In the genomic region with DNA sequence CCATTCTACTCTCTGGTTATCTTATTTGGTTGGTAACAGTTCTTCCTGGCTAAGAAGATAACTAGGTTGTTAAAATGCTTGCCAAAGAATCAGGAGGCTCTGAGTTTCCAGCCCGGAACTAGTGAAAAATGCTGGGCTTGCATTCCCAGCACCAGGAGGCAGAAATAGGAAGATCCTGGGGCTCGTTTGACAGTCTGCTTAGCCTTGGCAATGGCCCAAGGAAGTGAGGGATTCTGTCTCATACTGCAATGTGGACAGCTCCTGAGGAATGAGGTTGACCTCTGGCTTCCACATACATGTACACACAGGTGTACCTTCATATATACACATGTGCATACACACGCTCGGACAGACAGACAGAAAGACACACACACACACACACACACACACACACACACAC, we compare ENCODE assay signal across 10 mouse cellular contexts.
A peak's percentile ranks its signal among the peaks of the same experiment; 100 is the strongest.
DNase-seq lines count a peak whose midpoint lies in the region; ATAC-seq lines count a peak whose summit lies in the region.
"Had no signal": no experiment of that assay in that cellular context is flagged by ENCODE, and none has a peak within 500 bp of the region (broad histone marks: within the 10 kb centered on the region; RNA-seq: fewer than 3 reads in every experiment).

No protein-coding gene starts in this region.

- 68% methylated on average over 4 of the region's 4 CpGs for WGBS in embryonic facial prominence, embryonic 14.5 days
- 79% methylated on average over 4 of the region's 4 CpGs for WGBS in embryonic facial prominence, embryonic 10.5 days

- ATAC-seq in embryonic facial prominence, embryonic 14.5 days (ENCODE audit: low read depth): no peak
- no peak for ATAC-seq in inflammation-experienced regulatory T-cells, adult 6 months

- H3K4me2 ChIP-seq in embryonic facial prominence, embryonic 14.5 days (ENCODE audit: low read depth, low read length): no peak overlapping the region
- H3K4me2 ChIP-seq: hindbrain, embryonic 13.5 days had no signal

- no peak overlapping the region for H3K4me3 ChIP-seq in embryonic facial prominence, embryonic 14.5 days (ENCODE audit: low read depth, low read length)
- H3K4me3 ChIP-seq in embryonic facial prominence, embryonic 10.5 days: no peak overlapping the region
- H3K4me3 ChIP-seq: heart, adult 2 months; hindbrain, embryonic 13.5 days had no signal

- no peaks in the 10 kb centered on the region for H3K9me3 ChIP-seq in embryonic facial prominence, embryonic 14.5 days (ENCODE audit: control insufficient read depth, low read length)
- no peaks in the 10 kb centered on the region for H3K9me3 ChIP-seq in embryonic facial prominence, embryonic 10.5 days
- H3K9me3 ChIP-seq: hindbrain, embryonic 13.5 days had no signal

- no peaks in the 10 kb centered on the region for H3K27me3 ChIP-seq in embryonic facial prominence, embryonic 14.5 days (replicated peaks; ENCODE audit: control insufficient read depth, insufficient read depth, low read length)
- no peaks in the 10 kb centered on the region for H3K27me3 ChIP-seq in embryonic facial prominence, embryonic 10.5 days (replicated peaks; ENCODE audit: low read depth, poor library complexity, severe bottlenecking)
- H3K27me3 ChIP-seq: hindbrain, embryonic 13.5 days had no signal

- H3K4me1 ChIP-seq in embryonic facial prominence, embryonic 14.5 days (ENCODE audit: control insufficient read depth, insufficient read depth, low read length): peaks cover 8% of the 10 kb centered on the region
- H3K4me1 ChIP-seq in embryonic facial prominence, embryonic 10.5 days: peaks cover 5% of the 10 kb centered on the region; the same call in 1 of the 2 replicates

- intact Hi-C loops in left cerebral cortex, postnatal 4 days (cut with DNase I): no loop called here
- intact Hi-C loops in left cerebral cortex, postnatal 36 days (cut with DNase I): no loop called here

- no peak overlapping the region for H3K27ac ChIP-seq in embryonic facial prominence, embryonic 14.5 days (replicated peaks; ENCODE audit: low read depth, low read length)
- no peak overlapping the region for H3K27ac ChIP-seq in embryonic facial prominence, embryonic 10.5 days (replicated peaks)
- H3K27ac ChIP-seq: heart, adult 2 months; hindbrain, embryonic 13.5 days had no signal

- H3K36me3 ChIP-seq in embryonic facial prominence, embryonic 14.5 days (ENCODE audit: control insufficient read depth, insufficient read depth, low read length): no peaks in the 10 kb centered on the region
- no peaks in the 10 kb centered on the region for H3K36me3 ChIP-seq in embryonic facial prominence, embryonic 10.5 days (replicated peaks)
- H3K36me3 ChIP-seq: hindbrain, embryonic 13.5 days had no signal

- peak; percentile 66 for DNase-seq in embryonic facial prominence, embryonic 14.5 days (ENCODE audit: low spot score)
- DNase-seq in embryonic facial prominence, embryonic 10.5 days (ENCODE audit: low spot score): no peak
- DNase-seq in left cerebral cortex, postnatal 4 days: peak; percentile 32
- DNase-seq in left cerebral cortex, postnatal 36 days (ENCODE audit: low spot score in 2 of 2): no peak
- DNase-seq in adipocyte (ENCODE audit: low spot score): peak; percentile 21
- peak; percentile 56 for DNase-seq in kidney, postnatal 10 days
- no peak for DNase-seq in lung, postnatal 10 days
- DNase-seq: heart, adult 2 months had no signal

- H3K9ac ChIP-seq in embryonic facial prominence, embryonic 14.5 days (ENCODE audit: low read depth, low read length): no peak overlapping the region
- H3K9ac ChIP-seq: hindbrain, embryonic 13.5 days had no signal

Comparison
In these comparisons a context has a peak if more than half of its experiments do, and no peak if none do; other contexts are left out.
1. DNase-seq: peak in embryonic facial prominence, embryonic 14.5 days (single experiment), left cerebral cortex, postnatal 4 days (single experiment), adipocyte (single experiment) and kidney, postnatal 10 days (single experiment); none in embryonic facial prominence, embryonic 10.5 days (single experiment), left cerebral cortex, postnatal 36 days (0 of 2) and lung, postnatal 10 days (single experiment).